Mouse (Mus musculus): ENCODE measurements around the gene Vmn2r16. TPM values are rescaled to one million over a fixed set of nuclear protein-coding genes. Genes with fewer than 3 reads are reported as not detected.

Vmn2r16 gene
- not detected in 2 replicates for polyA plus RNA-seq (2015; fragmentation: Nextera tagmentation; extraction: Ambion mirVana)

- H3K4me3 ChIP-seq (ENCODE audit: low read length) = no peak within 1 kb of the TSS
- H3K4me1 ChIP-seq (ENCODE audit: control insufficient read depth, insufficient read depth, low read length) = no peaks in the 10 kb centered on the region
- WGBS = 62% methylated on average over 2 of the region's 2 CpGs
- H3K9ac ChIP-seq (ENCODE audit: low read depth, low read length) = no peak within 1 kb of the TSS
- ATAC-seq = no peak
- H3K4me2 ChIP-seq (ENCODE audit: low read depth, low read length) = no peak within 1 kb of the TSS
- no peaks in the 10 kb centered on the region for H3K36me3 ChIP-seq (ENCODE audit: control insufficient read depth, insufficient read depth, low read length)
- H3K27ac ChIP-seq (ENCODE audit: low read length) = no peak within 1 kb of the TSS
- H3K27me3 ChIP-seq (replicated peaks; ENCODE audit: control insufficient read depth, insufficient read depth, low read length) = no peaks in the 10 kb centered on the region
- peaks cover 5% of the 10 kb centered on the region; the same call in 1 of the 2 replicates for H3K9me3 ChIP-seq (ENCODE audit: control insufficient read depth, low read length)
Observed at GRCm38 (mm10) chr5:109329862-109330261, at the start of gene Vmn2r16. Gene Vmn2r16, plus strand, starts transcription at chr5:109330162.

DNA sequence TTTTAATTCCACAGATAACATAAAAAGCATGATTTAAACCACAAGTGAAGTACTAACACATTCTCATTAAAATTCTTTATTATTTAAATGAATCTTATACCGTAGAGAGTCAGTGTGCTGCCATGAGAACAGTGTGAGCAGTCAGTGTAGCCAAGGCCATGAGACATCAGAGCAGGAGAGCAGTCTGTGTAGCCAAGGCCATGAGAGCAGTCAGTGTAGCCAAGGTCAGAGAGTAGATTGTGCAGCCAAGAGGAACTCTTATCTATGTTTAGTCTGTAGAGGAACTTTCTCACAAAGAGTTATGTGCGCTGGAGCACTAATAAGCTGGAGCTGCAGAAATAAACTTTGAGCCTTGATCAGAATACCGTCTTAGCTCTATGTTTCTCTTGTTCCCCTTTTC, 35.3 kb upstream of the Vmn2r16 start:
- no peak overlapping the region for H3K9ac ChIP-seq (ENCODE audit: low read depth, low read length)
- no peaks in the 10 kb centered on the region for H3K27me3 ChIP-seq (replicated peaks; ENCODE audit: control insufficient read depth, insufficient read depth, low read length)
- H3K27ac ChIP-seq (ENCODE audit: low read length) = no peak overlapping the region
- no peak overlapping the region for H3K4me2 ChIP-seq (ENCODE audit: low read depth, low read length)
- WGBS = 71% methylated on average over 3 of the region's 3 CpGs
- H3K4me3 ChIP-seq (ENCODE audit: low read length) = no peak overlapping the region
- H3K4me1 ChIP-seq (ENCODE audit: control insufficient read depth, insufficient read depth, low read length) = no peaks in the 10 kb centered on the region
- no peaks in the 10 kb centered on the region for H3K36me3 ChIP-seq (ENCODE audit: control insufficient read depth, insufficient read depth, low read length)
- no peak for ATAC-seq
- H3K9me3 ChIP-seq (ENCODE audit: control insufficient read depth, low read length) = no peaks in the 10 kb centered on the region

GRCm38 (mm10) chr5:109297544-109297943, 32.4 kb upstream of the Vmn2r16 start, which contains the start of gene Vmn2r15:
Gene Vmn2r15, minus strand, starts transcription at chr5:109297644.
- no peak for ATAC-seq
- H3K9me3 ChIP-seq (ENCODE audit: control insufficient read depth, low read length) = no peaks in the 10 kb centered on the region
- no peaks in the 10 kb centered on the region for H3K36me3 ChIP-seq (ENCODE audit: control insufficient read depth, insufficient read depth, low read length)
- no peak within 1 kb of the TSS for H3K4me3 ChIP-seq (ENCODE audit: low read length)
- no peak within 1 kb of the TSS for H3K4me2 ChIP-seq (ENCODE audit: low read depth, low read length)
- no peak within 1 kb of the TSS for H3K9ac ChIP-seq (ENCODE audit: low read depth, low read length)
- 55% methylated on average over 3 of the region's 3 CpGs for WGBS
- H3K4me1 ChIP-seq (ENCODE audit: control insufficient read depth, insufficient read depth, low read length) = no peaks in the 10 kb centered on the region
- H3K27me3 ChIP-seq (replicated peaks; ENCODE audit: control insufficient read depth, insufficient read depth, low read length) = no peaks in the 10 kb centered on the region
- no peak within 1 kb of the TSS for H3K27ac ChIP-seq (ENCODE audit: low read length)

DNA sequence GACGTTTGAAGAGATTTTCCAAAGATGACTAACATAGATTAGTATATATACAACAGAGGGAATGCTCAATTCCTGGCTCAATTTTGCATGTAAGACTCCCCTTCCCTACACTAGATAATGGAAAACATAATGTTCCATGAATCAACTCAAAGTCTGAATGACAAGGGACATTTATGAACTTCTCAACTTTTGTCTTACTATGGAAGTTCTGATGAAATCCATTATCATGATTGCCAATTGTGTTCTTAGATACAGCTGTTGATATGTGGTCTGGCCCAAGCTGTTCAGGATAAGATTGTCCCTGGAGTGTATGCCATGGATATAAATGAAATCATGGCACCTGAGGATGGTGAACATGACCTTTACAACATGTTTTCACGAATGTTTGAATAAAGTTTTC, 89.4 kb downstream of the Vmn2r16 start, which contains the start of gene Vmn2r17:
TSS of gene Vmn2r17 (plus strand) at position 301 of the 400 bp plus-strand sequence.
- no peak within 1 kb of the TSS for H3K9ac ChIP-seq (ENCODE audit: low read depth, low read length)
- no peaks in the 10 kb centered on the region for H3K36me3 ChIP-seq (ENCODE audit: control insufficient read depth, insufficient read depth, low read length)
- no peak for ATAC-seq
- no peaks in the 10 kb centered on the region for H3K27me3 ChIP-seq (replicated peaks; ENCODE audit: control insufficient read depth, insufficient read depth, low read length)
- no peaks in the 10 kb centered on the region for H3K9me3 ChIP-seq (ENCODE audit: control insufficient read depth, low read length)
- no peak within 1 kb of the TSS for H3K4me2 ChIP-seq (ENCODE audit: low read depth, low read length)
- no peak within 1 kb of the TSS for H3K4me3 ChIP-seq (ENCODE audit: low read length)
- no peak within 1 kb of the TSS for H3K27ac ChIP-seq (ENCODE audit: low read length)
- H3K4me1 ChIP-seq (ENCODE audit: control insufficient read depth, insufficient read depth, low read length) = no peaks in the 10 kb centered on the region
- WGBS = 60% methylated on average over 2 of the region's 2 CpGs

Other genes with a start within 250 kb of the Vmn2r16 start
- not detected in 2 replicates for gene Vmn2r12, start 232.2 kb upstream of the Vmn2r16 start, polyA plus RNA-seq (2015; fragmentation: Nextera tagmentation; extraction: Ambion mirVana)
- gene Vmn2r13, start 138.0 kb upstream of the Vmn2r16 start, polyA plus RNA-seq (2015; fragmentation: Nextera tagmentation; extraction: Ambion mirVana) = not detected in 2 replicates
- not detected in 2 replicates for gene Vmn2r14, start 105.5 kb upstream of the Vmn2r16 start, polyA plus RNA-seq (2015; fragmentation: Nextera tagmentation; extraction: Ambion mirVana)
- gene Vmn2r15, start 32.5 kb upstream of the Vmn2r16 start, polyA plus RNA-seq (2015; fragmentation: Nextera tagmentation; extraction: Ambion mirVana) = not detected in 2 replicates
- gene Vmn2r17, start 89.5 kb downstream of the Vmn2r16 start, polyA plus RNA-seq (2015; fragmentation: Nextera tagmentation; extraction: Ambion mirVana) = not detected in 2 replicates
- gene Crlf2, start 228.8 kb downstream of the Vmn2r16 start, polyA plus RNA-seq (2015; fragmentation: Nextera tagmentation; extraction: Ambion mirVana) = 10.4 and 13.5 TPM in 2 replicates